Mouse (Mus musculus) layer of hippocampus, adult 11-12 months (tissue): ENCODE measurements around the gene D330045A20Rik.
"Not testable (repeated sequence)": the region's sequence is repeated elsewhere in the genome, so short reads cannot be mapped to it uniquely, and the experiment has no call there.

Source experiments
- DNase-seq: peaks from one replicate; pipeline ENCODE4 v3.0.0; 2022; ENCODE audit warnings: low spot score

The D330045A20Rik gene

GRCm38 (mm10) chrX:139578649-139579278 is 98.6 kb downstream of the D330045A20Rik start:
- no peak for DNase-seq

GRCm38 (mm10) chrX:139583616-139584015 is 103.4 kb downstream of the D330045A20Rik start:
- peak; percentile 2 for DNase-seq

DNA sequence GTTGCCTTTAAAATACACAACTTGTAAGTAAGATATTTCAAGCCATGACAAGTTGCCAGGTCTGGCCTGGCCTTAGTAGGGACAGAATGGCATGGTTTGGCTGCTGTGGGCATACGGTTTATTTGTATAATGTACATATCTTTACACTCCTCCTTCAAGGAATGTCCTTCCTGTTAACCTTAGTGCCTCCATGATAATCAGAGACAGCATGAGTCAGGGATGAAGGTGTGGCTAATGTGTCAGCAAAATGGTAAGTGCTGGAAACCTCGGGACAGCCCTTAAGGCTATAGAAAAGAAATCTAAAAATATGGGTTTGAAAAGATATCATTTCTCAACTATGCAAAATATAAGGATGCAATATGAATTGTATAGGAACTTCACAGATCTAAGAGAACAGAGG is 106.5 kb downstream of the D330045A20Rik start:
- DNase-seq, result not testable (repeated sequence)

GRCm38 (mm10) chrX:139596404-139596803 is 116.2 kb downstream of the D330045A20Rik start:
- no peak for DNase-seq
